Mouse (Mus musculus) embryonic facial prominence, embryonic 14.5 days (tissue): ENCODE data around the gene Cd70. TPM values are rescaled to one million over a fixed set of nuclear protein-coding genes. Genes with fewer than 3 reads are reported as not detected.

Experiments used
- ATAC-seq: fragments of 200-750 bp; cut with Nextera tagmentation; 2 replicates; pipeline ENCODE4 v1.8.0; 2017; ENCODE audit warnings: low read depth, moderate number of reproducible peaks, moderate TSS enrichment
- DNase-seq: peaks from one replicate; pipeline ENCODE4 v3.0.0-alpha.2; 2015; ENCODE audit warnings: low spot score
- H3K27ac ChIP-seq: fragments of 300-500 bp; sonication (generic); replicated peaks from 2 replicates; pipeline ENCODE4 v1.5.1; 2014; ENCODE audit warnings: low read depth, mild to moderate bottlenecking, low read length, moderate library complexity
- H3K27me3 ChIP-seq: fragments of 300-500 bp; sonication (generic); replicated peaks from 2 replicates; pipeline ENCODE4 v1.6.1; 2014; ENCODE audit warnings: low read length; ENCODE audit not compliant: control insufficient read depth, insufficient read depth
- H3K36me3 ChIP-seq: fragments of 300-500 bp; sonication (generic); 2 replicates; pipeline ENCODE4 v1.6.1; 2014; ENCODE audit warnings: low read length, mixed read lengths; ENCODE audit not compliant: control insufficient read depth, insufficient read depth
- H3K4me1 ChIP-seq: fragments of 300-500 bp; sonication (generic); 2 replicates; pipeline ENCODE4 v1.6.1; 2014; ENCODE audit warnings: antibody characterized with exemption, low read length; ENCODE audit not compliant: control insufficient read depth, insufficient read depth
- H3K4me2 ChIP-seq: fragments of 300-500 bp; sonication (generic); 2 replicates; pipeline ENCODE4 v1.6.1; 2014; ENCODE audit warnings: low read depth, mild to moderate bottlenecking, low read length, moderate library complexity, mixed read lengths
- H3K4me3 ChIP-seq: fragments of 300-500 bp; sonication (generic); 2 replicates; pipeline ENCODE4 v1.5.1; 2014; ENCODE audit warnings: low read depth, mild to moderate bottlenecking, low read length
- H3K9ac ChIP-seq: fragments of 300-500 bp; sonication (generic); 2 replicates; pipeline ENCODE4 v1.6.1; 2014; ENCODE audit warnings: low read depth, mild to moderate bottlenecking, low read length, moderate library complexity, mixed read lengths
- H3K9me3 ChIP-seq: fragments of 300-500 bp; sonication (generic); 2 replicates; pipeline ENCODE4 v1.6.1; 2016; ENCODE audit warnings: low read length; ENCODE audit not compliant: control insufficient read depth
- WGBS: fragments of 180-500 bp; shearing (Covaris S2); extraction: QIAGEN DNeasy Blood & Tissue Kit; methylation state at CpG from one replicate; pipeline ENCODE4 v1.1.7; 2014; 5-methylcytosine and 5-hydroxymethylcytosine counted together
- polyA plus RNA-seq: library from polyadenylated mRNA; unstranded; fragments of >200 nt; fragmentation: Nextera tagmentation; extraction: Ambion mirVana; gene quantifications from 2 replicates; pipeline ENCODE4 v1.2.1, GENCODE M21; 2014

Gene Cd70
- polyA plus RNA-seq, 1 experiment from 2014 or later, result not detected

DNA sequence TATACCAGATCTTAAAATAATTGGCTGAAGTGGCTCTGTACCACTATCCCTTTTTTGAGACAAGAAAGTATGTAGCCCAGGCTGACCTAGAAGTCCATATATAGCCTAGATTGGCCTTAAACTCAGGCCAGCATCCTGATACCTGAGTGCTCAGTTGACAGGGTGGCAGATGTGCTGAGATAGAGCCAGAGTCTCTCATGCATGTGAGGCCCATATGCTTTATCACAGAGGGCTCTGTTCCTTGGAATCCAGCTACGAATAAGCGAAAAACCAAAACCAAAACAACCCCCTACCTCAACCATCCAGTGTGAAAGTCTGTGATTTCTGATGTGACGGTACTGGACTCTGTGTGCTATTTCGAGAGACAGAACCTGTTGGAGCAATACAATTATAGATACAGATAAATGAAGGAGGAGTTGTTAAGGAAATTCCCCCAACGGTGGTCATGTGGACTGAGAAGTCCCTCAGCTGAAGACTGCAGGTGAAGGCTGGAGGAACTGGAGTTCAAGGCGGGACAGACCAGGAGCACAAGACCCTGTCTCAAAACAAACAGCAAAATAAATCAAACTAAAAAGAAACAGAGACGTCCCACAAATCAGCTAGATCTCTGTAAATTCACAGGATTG is 41.4 kb downstream of the Cd70 start:
- Histone ChIP-seq H3K9me3 (no peaks in the 10 kb centered on the region), H3K4me3 (no peak overlapping the region), H3K9ac (no peak overlapping the region), H3K27me3 (no peaks in the 10 kb centered on the region), H3K4me2 (no peak overlapping the region), H3K4me1 (peaks cover 12% of the 10 kb centered on the region), H3K36me3 (no peaks in the 10 kb centered on the region), H3K27ac (no peak overlapping the region)
- 85% methylated on average over 7 of the region's 7 CpGs for WGBS
- ATAC-seq, result no peak
- DNase-seq, result no peak

GRCm38 (mm10) chr17:57107064-57107463 is 42.5 kb downstream of the Cd70 start:
- Histone ChIP-seq H3K27ac (no peak overlapping the region), H3K4me1 (peaks cover 12% of the 10 kb centered on the region), H3K9ac (no peak overlapping the region), H3K9me3 (no peaks in the 10 kb centered on the region), H3K4me3 (no peak overlapping the region), H3K4me2 (no peak overlapping the region), H3K27me3 (no peaks in the 10 kb centered on the region), H3K36me3 (no peaks in the 10 kb centered on the region)
- ATAC-seq, result no peak
- 88% methylated on average over 5 of the region's 5 CpGs for whole genome bisulfite sequencing
- no peak for DNase-seq

- ATAC-seq (no peak), DNase-seq (no peak)
- Histone ChIP-seq H3K4me1 (peaks cover 12% of the 10 kb centered on the region), H3K27ac (no peak overlapping the region), H3K4me3 (peak overlapping the region; percentile 65), H3K36me3 (no peaks in the 10 kb centered on the region), H3K27me3 (no peaks in the 10 kb centered on the region), H3K4me2 (peak overlapping the region; percentile 89), H3K9ac (peak overlapping the region; percentile 79; the same call in 1 of the 2 replicates), H3K9me3 (no peaks in the 10 kb centered on the region)
- 9% methylated on average over 9 of the region's 9 CpGs for WGBS
Measured at GRCm38 (mm10) chr17:57106035-57106368, 43.6 kb downstream of the Cd70 start.

DNA sequence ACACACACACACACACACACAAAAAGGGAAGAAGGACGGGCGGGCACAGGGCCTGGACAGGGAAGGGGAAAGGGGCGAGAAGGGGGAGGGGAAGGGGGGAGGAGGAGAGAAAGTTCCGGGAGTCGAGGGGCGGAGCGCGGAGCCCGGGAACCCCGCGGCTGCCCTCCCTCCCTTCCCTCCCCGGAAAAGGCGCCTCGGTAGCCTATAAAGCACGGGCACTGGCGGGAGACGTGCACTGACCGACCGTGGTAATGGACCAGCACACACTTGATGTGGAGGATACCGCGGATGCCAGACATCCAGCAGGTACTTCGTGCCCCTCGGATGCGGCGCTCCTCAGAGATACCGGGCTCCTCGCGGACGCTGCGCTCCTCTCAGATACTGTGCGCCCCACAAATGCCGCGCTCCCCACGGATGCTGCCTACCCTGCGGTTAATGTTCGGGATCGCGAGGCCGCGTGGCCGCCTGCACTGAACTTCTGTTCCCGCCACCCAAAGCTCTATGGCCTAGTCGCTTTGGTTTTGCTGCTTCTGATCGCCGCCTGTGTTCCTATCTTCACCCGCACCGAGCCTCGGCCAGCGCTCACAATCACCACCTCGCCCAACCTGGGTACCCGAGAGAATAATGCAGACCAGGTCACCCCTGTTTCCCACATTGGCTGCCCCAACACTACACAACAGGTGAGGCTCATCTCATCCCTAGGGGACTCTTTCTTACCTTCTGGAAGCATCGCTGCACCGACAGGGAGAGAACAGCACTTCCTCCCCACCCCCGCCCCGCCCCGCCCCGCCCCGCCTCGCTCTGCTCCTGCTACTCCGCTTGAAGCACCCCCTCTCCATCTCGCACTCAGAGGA is 44.2 kb downstream of the Cd70 start, which contains the start of gene Tnfsf9:
Tnfsf9 (plus strand) TSS at position 145 of the 854 bp plus-strand sequence.
- DNase-seq, result peak; percentile 66
- Histone ChIP-seq H3K36me3 (no peaks in the 10 kb centered on the region), H3K4me2 (peak within 1 kb of the TSS; percentile 89), H3K4me3 (peak within 1 kb of the TSS; percentile 65), H3K27ac (no peak within 1 kb of the TSS), H3K9me3 (no peaks in the 10 kb centered on the region), H3K4me1 (peaks cover 12% of the 10 kb centered on the region), H3K27me3 (no peaks in the 10 kb centered on the region), H3K9ac (peak within 1 kb of the TSS; percentile 79)
- 2% methylated on average over 23 of the region's 61 CpGs for WGBS
- peak; percentile 84 for ATAC-seq

DNA sequence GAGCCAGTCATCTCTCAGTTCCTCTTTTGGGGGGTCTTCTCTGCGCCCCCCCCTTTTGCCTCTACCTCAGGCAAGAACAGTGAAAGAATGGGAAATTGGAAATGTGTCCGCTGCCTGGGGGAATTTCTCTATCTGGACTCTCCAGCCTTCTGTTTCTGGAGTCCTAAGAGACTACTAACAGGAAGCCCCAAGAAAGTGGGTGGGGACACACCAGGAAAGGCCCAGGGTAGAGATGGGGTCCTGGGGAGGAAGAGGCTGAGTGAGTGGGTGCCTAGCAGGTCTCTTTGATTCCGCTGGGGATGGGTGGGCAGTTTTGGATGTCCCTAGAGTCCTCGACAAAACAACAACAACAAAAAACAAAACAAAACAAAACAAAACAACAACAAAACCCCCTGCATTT is 45.1 kb downstream of the Cd70 start:
- DNase-seq (no peak), ATAC-seq (no peak)
- 46% methylated on average over 4 of the region's 4 CpGs for WGBS
- Histone ChIP-seq H3K9ac (peak overlapping the region; percentile 79), H3K4me2 (peak overlapping the region; percentile 89), H3K9me3 (no peaks in the 10 kb centered on the region), H3K4me1 (peaks cover 12% of the 10 kb centered on the region), H3K27ac (no peak overlapping the region), H3K36me3 (no peaks in the 10 kb centered on the region), H3K4me3 (peak overlapping the region; percentile 65), H3K27me3 (no peaks in the 10 kb centered on the region)

DNA sequence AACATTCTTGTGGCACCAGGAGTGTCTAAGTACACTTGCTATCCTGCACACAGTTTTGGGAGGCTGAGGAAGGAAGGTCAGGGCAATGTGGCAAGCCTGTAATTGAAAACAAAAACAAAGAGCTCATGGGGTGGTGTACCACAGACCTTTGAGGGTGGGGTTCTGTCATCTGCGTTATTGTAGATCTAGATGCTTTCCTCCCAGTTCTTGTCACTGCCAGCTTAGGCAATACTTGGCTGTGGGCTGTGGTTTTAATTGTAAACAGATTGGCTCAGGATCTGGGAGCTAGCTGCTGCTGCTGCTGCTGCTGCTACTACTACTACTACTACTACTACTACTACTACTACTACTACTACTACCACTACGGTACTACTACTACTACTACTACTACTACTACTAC is 47.3 kb downstream of the Cd70 start:
- WGBS, result 48% methylated on average over 2 of the region's 2 CpGs
- H3K27me3 ChIP-seq, result no peaks in the 10 kb centered on the region
- no peaks in the 10 kb centered on the region for H3K9me3 ChIP-seq
- H3K4me2 ChIP-seq, result no peak overlapping the region
- ATAC-seq, result no peak
- no peak overlapping the region for H3K4me3 ChIP-seq
- peaks cover 12% of the 10 kb centered on the region for H3K4me1 ChIP-seq
- no peak for DNase-seq
- no peak overlapping the region for H3K9ac ChIP-seq
- no peak overlapping the region for H3K27ac ChIP-seq
- no peaks in the 10 kb centered on the region for H3K36me3 ChIP-seq

DNA sequence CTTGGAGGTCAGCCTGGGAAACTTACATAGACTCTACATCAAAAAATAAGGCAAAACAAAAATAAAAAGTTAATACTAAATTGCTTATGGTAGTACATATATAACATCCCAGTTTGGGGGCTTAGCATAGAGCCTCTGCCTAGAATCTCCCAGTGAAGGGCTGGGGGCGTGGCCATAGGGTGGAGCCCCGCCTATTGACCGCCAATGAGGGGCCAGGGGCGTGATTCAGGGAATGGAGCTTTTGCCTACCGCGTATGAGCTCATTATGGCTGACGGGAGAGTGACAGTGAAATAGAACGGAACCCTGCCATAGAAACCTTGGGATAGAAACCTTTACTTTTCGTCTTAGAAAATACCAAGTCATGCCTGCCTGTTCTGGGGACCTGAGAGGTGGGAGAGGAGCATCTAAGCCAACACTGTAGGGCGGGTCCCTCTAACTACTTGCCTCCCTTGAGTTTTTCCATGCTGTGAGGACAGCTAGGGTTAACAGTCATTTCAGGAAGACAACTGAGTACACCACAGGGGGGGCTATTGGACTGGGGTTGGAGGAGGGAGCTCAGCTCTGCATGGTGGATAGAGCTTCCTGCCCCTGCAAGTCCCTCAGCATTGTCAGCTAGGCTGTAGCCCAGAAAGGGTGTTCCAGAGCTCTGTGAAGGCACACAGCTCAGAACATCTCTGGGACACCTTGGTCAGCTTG is 49.8 kb downstream of the Cd70 start:
- no peak overlapping the region for H3K9ac ChIP-seq
- no peak for ATAC-seq
- H3K27ac ChIP-seq, result no peak overlapping the region
- H3K4me2 ChIP-seq, result no peak overlapping the region
- no peaks in the 10 kb centered on the region for H3K9me3 ChIP-seq
- H3K27me3 ChIP-seq, result no peaks in the 10 kb centered on the region
- no peak for DNase-seq
- 10% methylated on average over 10 of the region's 10 CpGs for WGBS
- no peaks in the 10 kb centered on the region for H3K36me3 ChIP-seq
- H3K4me1 ChIP-seq, result peaks cover 10% of the 10 kb centered on the region
- H3K4me3 ChIP-seq, result no peak overlapping the region

- Histone ChIP-seq H3K4me3 (no peak overlapping the region), H3K27ac (no peak overlapping the region), H3K9ac (no peak overlapping the region), H3K36me3 (no peaks in the 10 kb centered on the region), H3K9me3 (no peaks in the 10 kb centered on the region), H3K4me1 (0 out of 2 replicates have a peak, but pooled peaks cover 4% of the 10 kb centered on the region), H3K4me2 (no peak overlapping the region), H3K27me3 (no peaks in the 10 kb centered on the region)
- ATAC-seq (no peak), DNase-seq (no peak)
- whole genome bisulfite sequencing, result 83% methylated on average over 5 of the region's 5 CpGs
Measured at GRCm38 (mm10) chr17:57098321-57098720, 51.3 kb downstream of the Cd70 start.
